Mouse (Mus musculus) intestine, postnatal 0 days (tissue): ENCODE results near the gene Gm3646. TPM values are rescaled to one million over a fixed set of nuclear protein-coding genes. Genes with fewer than 3 reads are reported as not detected.

ENCODE experiments used
- ATAC-seq: fragments of 200-750 bp; cut with Nextera tagmentation; 2 replicates; pipeline ENCODE4 v1.8.0; 2017; ENCODE audit warnings: mild to moderate bottlenecking, moderate TSS enrichment, moderate library complexity
- H3K27ac ChIP-seq: fragments of 300-500 bp; sonication (generic); 2 replicates; pipeline ENCODE4 v1.5.1; 2014; ENCODE audit warnings: mild to moderate bottlenecking, low read depth, low read length, moderate library complexity
- H3K27me3 ChIP-seq: fragments of 300-500 bp; sonication (generic); replicated peaks from 2 replicates; pipeline ENCODE4 v1.6.1; 2014; ENCODE audit warnings: low read length, mixed read lengths; ENCODE audit not compliant: control insufficient read depth, insufficient read depth
- H3K36me3 ChIP-seq: fragments of 300-500 bp; sonication (generic); 2 replicates; pipeline ENCODE4 v1.6.1; 2014; ENCODE audit warnings: mild to moderate bottlenecking, moderate library complexity; ENCODE audit not compliant: control insufficient read depth, insufficient read depth
- H3K4me1 ChIP-seq: fragments of 300-500 bp; sonication (generic); replicated peaks from 2 replicates; pipeline ENCODE4 v1.6.1; 2014; ENCODE audit warnings: antibody characterized with exemption, low read length, mixed read lengths; ENCODE audit not compliant: control insufficient read depth, insufficient read depth
- H3K4me2 ChIP-seq: fragments of 300-500 bp; sonication (generic); replicated peaks from 2 replicates; pipeline ENCODE4 v1.6.1; 2014; ENCODE audit warnings: low read depth, mild to moderate bottlenecking, moderate library complexity
- H3K4me3 ChIP-seq: fragments of 300-500 bp; sonication (generic); 2 replicates; pipeline ENCODE4 v1.5.1; 2014; ENCODE audit warnings: low read depth, low read length
- H3K9ac ChIP-seq: fragments of 300-500 bp; sonication (generic); 2 replicates; pipeline ENCODE4 v1.6.1; 2014; ENCODE audit warnings: mild to moderate bottlenecking, low read depth, low read length
- H3K9me3 ChIP-seq: fragments of 300-500 bp; sonication (generic); 2 replicates; pipeline ENCODE4 v1.6.1; 2016; ENCODE audit warnings: mixed run types; ENCODE audit not compliant: control insufficient read depth
- CTCF ChIP-seq: sonication (generic); IDR thresholded peaks from 2 replicates; pipeline ENCODE4 v1.5.1; 2016; ENCODE audit warnings: low read depth, mild to moderate bottlenecking, control low read depth, antibody characterized with exemption, moderate library complexity
- WGBS: fragments of 180-500 bp; shearing (Covaris S2); extraction: QIAGEN DNeasy Blood & Tissue Kit; methylation state at CpG from one replicate; pipeline ENCODE4 v1.1.7; 2014; 5-methylcytosine and 5-hydroxymethylcytosine counted together
- polyA plus RNA-seq: library from polyadenylated mRNA; unstranded; fragments of >200 nt; fragmentation: Nextera tagmentation; extraction: Ambion mirVana; gene quantifications from 2 replicates; pipeline ENCODE4 v1.2.1, GENCODE M21; 2015

The Gm3646 gene
- polyA plus RNA-seq, 1 experiment from 2014 or later = not detected

DNA sequence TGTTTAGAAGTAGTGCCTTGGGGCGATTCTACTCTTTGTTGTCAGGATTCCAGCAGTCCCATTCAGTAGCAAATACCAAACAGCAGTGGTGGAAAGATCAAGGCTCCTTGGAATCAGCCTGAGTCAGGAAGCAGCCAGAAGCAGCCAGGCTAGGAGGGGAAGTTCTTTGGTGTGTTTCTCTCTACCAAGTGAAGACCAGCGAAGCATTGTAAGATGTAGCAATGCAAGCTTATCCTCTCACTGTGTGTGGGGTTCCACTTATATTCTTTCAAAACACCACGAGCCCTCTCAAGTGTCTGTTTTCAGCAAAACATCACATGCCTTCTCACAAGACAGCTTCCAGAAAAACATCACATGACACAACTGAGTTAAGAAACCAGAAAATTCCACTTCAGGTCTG lies 8.4 kb downstream of the Gm3646 start:
- Histone ChIP-seq H3K27me3 (no peaks in the 10 kb centered on the region), H3K9ac (no peak overlapping the region), H3K4me3 (no peak overlapping the region), H3K4me1 (no peaks in the 10 kb centered on the region), H3K36me3 (no peaks in the 10 kb centered on the region), H3K9me3 (no peaks in the 10 kb centered on the region), H3K27ac (no peak overlapping the region), H3K4me2 (no peak overlapping the region)
- whole genome bisulfite sequencing = 88% methylated on average over 3 of the region's 3 CpGs
- no peak for ATAC-seq
- no peak for TF ChIP-seq CTCF

DNA sequence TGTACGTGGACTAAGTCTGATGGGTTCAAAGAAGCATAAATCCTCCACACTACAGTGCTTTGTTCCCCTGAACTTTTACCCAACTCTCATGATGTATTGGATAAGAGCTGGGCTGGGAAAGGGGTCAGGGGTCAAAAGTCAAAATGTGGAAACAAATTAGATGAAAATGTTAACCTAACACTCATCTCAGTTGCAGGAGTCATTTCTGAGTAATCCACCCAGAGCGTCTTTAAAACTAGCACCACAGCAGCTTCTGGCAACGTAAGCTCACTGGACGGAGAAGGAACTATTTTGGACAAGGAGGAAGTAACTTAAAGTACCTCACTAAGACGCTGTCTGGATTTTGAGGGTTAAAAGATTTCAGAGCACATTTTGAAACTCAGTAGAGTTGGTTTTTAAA lies 20.5 kb downstream of the Gm3646 start:
- Histone ChIP-seq H3K9ac (no peak overlapping the region), H3K27me3 (no peaks in the 10 kb centered on the region), H3K4me2 (no peak overlapping the region), H3K4me1 (no peaks in the 10 kb centered on the region), H3K4me3 (no peak overlapping the region), H3K9me3 (no peaks in the 10 kb centered on the region), H3K36me3 (no peaks in the 10 kb centered on the region), H3K27ac (no peak overlapping the region)
- no peak for TF ChIP-seq CTCF
- WGBS = 74% methylated on average over 5 of the region's 5 CpGs
- ATAC-seq = no peak

DNA sequence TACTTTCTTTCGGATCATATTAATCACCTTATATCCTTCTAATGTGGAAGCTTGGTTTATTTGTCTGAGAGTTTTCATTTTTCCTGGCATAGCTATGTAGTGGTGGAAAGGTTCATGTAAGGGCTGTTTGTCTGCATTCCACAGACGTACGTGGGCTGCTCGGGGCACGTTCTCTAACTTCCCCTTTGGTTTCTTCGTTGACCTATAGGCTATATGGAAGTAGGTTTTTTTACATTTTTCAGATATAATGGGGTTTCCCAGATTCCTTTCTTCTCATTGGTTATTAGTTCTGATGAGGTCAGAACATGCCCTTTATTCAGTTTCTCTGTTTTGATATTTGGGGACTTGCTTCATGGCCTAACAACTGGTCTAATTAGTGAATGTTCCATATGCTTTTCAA lies 23.3 kb downstream of the Gm3646 start:
- Histone ChIP-seq H3K4me3 (no peak overlapping the region), H3K36me3 (no peaks in the 10 kb centered on the region), H3K9me3 (no peaks in the 10 kb centered on the region), H3K27me3 (no peaks in the 10 kb centered on the region), H3K4me1 (no peaks in the 10 kb centered on the region), H3K27ac (no peak overlapping the region), H3K4me2 (no peak overlapping the region), H3K9ac (no peak overlapping the region)
- no peak for ATAC-seq
- TF ChIP-seq CTCF = no peak
- 89% methylated on average over 6 of the region's 6 CpGs for WGBS

DNA sequence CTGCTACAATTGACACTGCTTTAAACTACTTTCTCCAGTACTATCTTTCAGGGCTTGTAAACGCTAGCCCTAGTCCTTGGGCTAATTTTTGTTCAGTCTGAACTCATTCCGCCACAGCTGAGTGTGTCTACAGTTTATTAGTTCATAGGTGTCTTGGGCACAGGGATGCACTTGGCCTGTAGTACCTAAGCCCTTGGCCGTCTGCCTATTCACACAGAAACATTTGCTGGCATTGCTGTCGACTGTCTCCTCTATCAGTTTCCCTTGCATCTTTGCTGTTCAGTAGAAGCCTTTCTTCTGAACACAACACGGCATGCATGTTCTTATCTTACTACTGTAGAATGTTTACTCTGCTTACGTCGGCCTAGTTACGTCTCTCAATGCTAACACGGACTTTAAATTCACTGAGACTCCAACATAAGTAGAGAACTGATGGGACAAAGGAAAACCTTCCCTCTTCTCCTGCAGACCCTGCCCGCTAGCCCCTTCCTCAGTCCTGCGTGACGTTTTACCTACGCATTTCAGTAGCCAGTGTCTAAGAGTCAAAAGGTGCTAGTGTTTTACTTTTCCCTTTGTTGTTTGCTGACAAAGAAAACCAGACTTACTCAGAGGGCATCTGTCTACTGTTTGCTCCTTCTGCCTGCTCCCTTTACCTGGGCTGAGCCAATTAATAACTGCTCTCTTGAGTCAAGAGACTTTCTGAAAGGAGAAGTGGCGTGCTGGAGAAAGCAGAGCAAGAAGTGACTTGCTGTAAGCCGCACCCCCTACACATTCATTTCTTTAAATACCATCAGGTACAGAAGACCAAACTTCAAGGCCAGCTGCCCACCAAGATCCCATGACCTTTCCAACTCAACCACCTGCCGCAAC lies 25.8 kb downstream of the Gm3646 start:
- no peaks in the 10 kb centered on the region for H3K4me1 ChIP-seq
- 67% methylated on average over 16 of the region's 16 CpGs for WGBS
- H3K9ac ChIP-seq = no peak overlapping the region
- ATAC-seq = no peak
- H3K27me3 ChIP-seq = no peaks in the 10 kb centered on the region
- no peaks in the 10 kb centered on the region for H3K36me3 ChIP-seq
- H3K9me3 ChIP-seq = no peaks in the 10 kb centered on the region
- H3K4me3 ChIP-seq = no peak overlapping the region
- no peak for TF ChIP-seq CTCF
- H3K4me2 ChIP-seq = no peak overlapping the region
- no peak overlapping the region for H3K27ac ChIP-seq

DNA sequence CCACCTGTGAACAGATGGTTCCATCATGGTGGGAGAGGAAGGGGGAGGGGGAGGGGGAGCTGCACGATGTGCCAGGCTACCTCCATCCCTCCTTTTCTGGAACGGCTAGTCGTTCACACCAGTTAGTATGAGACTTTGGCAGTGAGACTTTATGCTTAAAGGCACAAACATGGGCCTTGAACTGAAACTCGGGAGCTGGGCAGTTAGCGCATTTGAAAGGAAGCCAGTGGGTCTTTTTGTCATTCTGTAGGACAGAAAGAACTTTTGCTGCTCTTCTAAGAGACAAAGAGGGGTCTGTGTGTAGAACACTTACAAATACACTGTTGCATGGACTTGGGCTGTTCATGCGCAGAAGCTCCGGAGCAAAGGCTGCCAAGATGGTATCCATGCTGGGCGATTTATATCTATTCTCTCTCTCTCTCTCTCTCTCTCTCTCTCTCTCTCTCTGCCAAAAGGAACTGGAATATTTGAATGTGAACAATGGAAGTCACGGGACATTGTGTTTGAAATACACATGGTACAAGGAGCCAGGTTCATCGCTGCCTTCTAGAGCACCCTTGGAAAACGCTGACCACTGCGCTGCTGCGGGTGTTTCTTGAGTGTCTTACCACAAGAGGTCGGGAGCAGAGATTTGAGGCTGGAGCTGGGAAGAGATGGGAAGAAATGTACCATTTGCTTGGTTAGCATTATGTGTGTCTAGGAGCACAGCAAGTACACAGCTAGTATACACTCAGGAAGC lies 31.0 kb downstream of the Gm3646 start:
- no peak overlapping the region for H3K27ac ChIP-seq
- no peak for TF ChIP-seq CTCF
- H3K4me1 ChIP-seq = no peaks in the 10 kb centered on the region
- no peak for ATAC-seq
- no peaks in the 10 kb centered on the region for H3K36me3 ChIP-seq
- no peak overlapping the region for H3K4me3 ChIP-seq
- 80% methylated on average over 14 of the region's 14 CpGs for WGBS
- no peak overlapping the region for H3K4me2 ChIP-seq
- H3K9me3 ChIP-seq = no peaks in the 10 kb centered on the region
- H3K27me3 ChIP-seq = no peaks in the 10 kb centered on the region
- no peak overlapping the region for H3K9ac ChIP-seq

DNA sequence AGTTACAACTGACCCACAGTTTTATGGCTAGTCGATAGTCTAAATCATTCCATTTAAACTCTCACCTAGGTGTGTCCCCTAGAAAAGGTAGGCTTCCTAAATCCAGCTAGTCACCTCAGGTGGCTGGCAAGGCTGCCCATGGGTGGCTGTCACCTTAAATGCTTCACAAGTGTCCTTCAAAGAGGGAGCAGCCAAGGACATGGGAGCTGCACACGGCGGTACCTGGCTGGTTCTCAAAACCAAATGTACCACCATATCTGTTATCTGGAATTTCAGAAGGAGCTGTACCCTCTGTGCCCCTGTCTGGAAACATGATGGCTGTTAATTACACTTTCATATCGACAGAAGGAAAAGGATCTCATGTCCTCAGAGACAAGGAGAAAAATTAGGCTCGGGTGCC lies 31.6 kb downstream of the Gm3646 start:
- WGBS = 81% methylated on average over 5 of the region's 5 CpGs
- no peaks in the 10 kb centered on the region for H3K9me3 ChIP-seq
- no peaks in the 10 kb centered on the region for H3K4me1 ChIP-seq
- H3K27ac ChIP-seq = no peak overlapping the region
- ATAC-seq = no peak
- H3K4me3 ChIP-seq = no peak overlapping the region
- H3K36me3 ChIP-seq = no peaks in the 10 kb centered on the region
- TF ChIP-seq CTCF = no peak
- H3K4me2 ChIP-seq = no peak overlapping the region
- no peaks in the 10 kb centered on the region for H3K27me3 ChIP-seq
- H3K9ac ChIP-seq = no peak overlapping the region
